Mouse (Mus musculus): ENCODE measurements around the gene Ppfibp1. TPM values are rescaled to one million over a fixed set of nuclear protein-coding genes. Genes with fewer than 3 reads are reported as not detected.

Gene Ppfibp1
- total RNA-seq, 2 experiments from 2014 or later: 80.7 to 89.8 TPM

GRCm38 (mm10) chr6:146949682-146950453 is 61.6 kb downstream of the Ppfibp1 start:
- intact Hi-C loops (cut with DNase I): no loop called here
- no peak for DNase-seq

- intact Hi-C loops (cut with DNase I): no loop called here
Observed at GRCm38 (mm10) chr6:146950454-146950832, 62.2 kb downstream of the Ppfibp1 start.

GRCm38 (mm10) chr6:146954258-146954657 is 66.0 kb downstream of the Ppfibp1 start, which contains the start of gene 1700034J05Rik:
TSS of gene 1700034J05Rik (minus strand) at chr6:146954422.
- intact Hi-C loops (cut with DNase I): no loop called here
- no peak for DNase-seq

More at GRCm38 (mm10) chr6:146950454-146950832, 62.2 kb downstream of the Ppfibp1 start:
- DNase-seq: no peak

DNA sequence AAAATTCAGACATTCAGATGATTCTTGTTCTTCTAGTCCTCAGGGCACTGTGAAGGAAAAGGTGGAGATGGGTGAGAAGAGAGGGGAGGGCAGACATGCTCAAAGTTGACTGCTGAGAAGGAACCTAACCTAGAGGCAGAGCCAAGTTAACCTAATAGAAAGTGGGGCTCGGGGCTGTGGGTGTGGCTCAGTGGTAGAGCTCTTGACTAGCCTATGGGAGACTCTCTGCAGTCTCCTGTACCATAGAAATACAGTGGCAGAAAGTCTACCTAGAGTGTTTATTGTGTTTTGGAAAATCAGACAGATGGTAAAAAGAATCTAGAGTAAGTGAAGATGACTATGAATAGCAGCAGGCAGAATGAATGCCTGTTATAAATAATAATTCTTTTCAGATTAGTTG is 67.2 kb downstream of the Ppfibp1 start:
- DNase-seq: no peak
- intact Hi-C loops (cut with DNase I): no loop called here

DNA sequence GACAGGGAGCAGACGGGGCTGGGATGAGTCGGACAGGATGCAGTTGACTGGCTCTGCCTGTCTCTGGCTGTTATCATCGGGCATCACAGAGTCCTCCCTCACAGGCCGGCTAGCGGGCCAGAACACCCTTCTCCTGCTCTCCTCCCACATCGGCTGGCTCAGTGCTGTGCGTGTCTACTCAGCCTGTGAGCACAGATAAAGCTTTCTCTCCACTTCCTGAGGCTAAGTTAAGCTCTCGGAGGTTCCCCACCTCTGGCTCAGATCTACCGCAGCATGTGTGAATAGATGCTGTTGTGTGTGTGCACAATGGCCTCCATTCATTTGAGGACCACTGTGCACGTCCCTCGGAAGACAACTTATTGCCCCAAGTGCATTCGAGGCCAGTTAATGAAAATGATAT is 67.6 kb downstream of the Ppfibp1 start:
- intact Hi-C loops (cut with DNase I): no loop called here
- no peak for DNase-seq

DNA sequence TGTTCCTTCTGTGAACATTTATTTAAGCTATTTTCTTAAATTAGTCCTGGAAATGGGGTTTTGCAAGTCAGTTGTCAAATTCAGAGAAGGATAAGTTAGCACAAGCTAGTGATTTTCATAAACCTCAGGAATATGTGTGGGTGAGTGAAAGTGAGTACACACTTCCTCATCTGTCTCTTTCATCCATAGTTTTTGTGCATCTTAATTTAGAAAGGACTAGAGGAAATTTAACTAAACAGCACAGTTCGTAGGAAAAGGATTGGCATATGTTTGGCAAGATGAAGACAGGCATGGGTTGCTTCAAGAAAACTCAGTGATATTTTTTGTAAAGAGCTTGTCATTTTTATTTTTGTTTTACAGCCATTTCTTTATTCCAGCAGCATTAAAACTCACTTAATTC is 68.7 kb downstream of the Ppfibp1 start:
- intact Hi-C loops (cut with DNase I): no loop called here
- no peak for DNase-seq

DNA sequence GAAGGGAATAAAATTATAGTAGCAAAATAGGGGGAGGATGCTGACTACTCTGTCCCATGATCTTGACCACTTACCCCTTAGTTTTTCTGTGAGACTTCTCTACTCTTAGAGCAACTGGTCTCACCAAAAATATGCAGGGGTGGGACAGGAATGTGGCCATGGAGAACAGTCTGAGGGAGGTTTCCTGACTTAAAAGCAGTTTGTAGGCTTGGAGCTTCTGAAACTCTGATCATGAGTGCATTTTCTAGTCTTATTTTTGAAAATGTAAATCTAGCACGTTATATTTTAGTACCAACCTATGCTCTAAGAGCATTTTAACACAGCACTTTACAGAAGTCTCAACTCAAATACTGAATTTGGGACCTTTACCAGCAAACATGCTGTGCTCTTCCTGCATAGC is 70.4 kb downstream of the Ppfibp1 start:
- intact Hi-C loops (cut with DNase I): no loop called here
- DNase-seq: no peak

GRCm38 (mm10) chr6:146959908-146960680 is 71.8 kb downstream of the Ppfibp1 start:
- no peak for DNase-seq
- intact Hi-C loops (cut with DNase I): loop anchor here (2.0 to 5.0 kb wide), 2 partner anchors 73 to 125 kb away; partner anchors contain the start of gene Ppfibp1

- peak; percentile 34 to 40 for DNase-seq
- intact Hi-C loops (cut with DNase I): loop anchor here (2.0 to 5.0 kb wide), 2 partner anchors 74 to 126 kb away; partner anchors contain the start of gene Ppfibp1
Observed at GRCm38 (mm10) chr6:146960956-146961355, 72.7 kb downstream of the Ppfibp1 start.

GRCm38 (mm10) chr6:146961832-146962481 is 73.7 kb downstream of the Ppfibp1 start:
- intact Hi-C loops (cut with DNase I): loop anchor here (2.0 to 5.0 kb wide), 2 partner anchors 75 to 127 kb away; partner anchors contain the start of gene Ppfibp1
- DNase-seq: peak in 1 of 2 experiments; percentile 30

- intact Hi-C loops (cut with DNase I): loop anchor here (5.0 kb wide), 1 partner anchor 76 kb away; the partner anchor contains the start of gene Ppfibp1
- DNase-seq: no peak
Observed at GRCm38 (mm10) chr6:146963396-146964150, 75.3 kb downstream of the Ppfibp1 start.

DNA sequence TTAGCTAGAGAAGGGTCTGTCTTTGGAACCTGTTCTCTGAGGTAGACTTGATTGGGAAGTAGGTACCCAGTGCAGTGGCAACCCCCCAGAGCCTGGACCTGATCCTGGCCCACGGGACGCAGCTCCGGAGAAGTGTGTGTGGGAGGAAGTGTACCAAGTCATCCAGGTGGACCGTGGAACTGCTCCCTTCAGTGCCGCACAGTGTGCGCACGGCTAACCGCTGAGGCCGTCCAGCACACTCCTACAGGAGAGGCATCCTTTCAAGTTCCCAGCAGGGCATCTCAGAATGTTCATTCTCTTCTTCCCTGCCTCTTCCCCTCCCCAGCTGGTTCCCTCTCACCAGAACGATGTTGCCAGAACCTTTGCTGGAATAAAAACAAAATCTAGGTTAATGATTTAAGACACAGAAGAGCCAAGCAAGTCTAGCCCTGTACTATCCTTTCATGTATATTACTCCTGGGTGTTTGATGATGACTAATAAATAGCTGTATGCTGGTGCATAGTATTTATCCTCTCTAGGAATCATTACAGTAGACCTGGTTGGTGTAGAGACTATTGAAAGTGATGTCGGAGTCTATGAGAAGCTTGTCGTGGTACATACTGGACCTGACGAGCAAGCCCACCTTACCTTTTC is 77.0 kb downstream of the Ppfibp1 start:
- intact Hi-C loops (cut with DNase I): no loop called here
- no peak for DNase-seq

- DNase-seq: no peak
- intact Hi-C loops (cut with DNase I): no loop called here
Observed at GRCm38 (mm10) chr6:146966446-146967019, 78.2 kb downstream of the Ppfibp1 start.

DNA sequence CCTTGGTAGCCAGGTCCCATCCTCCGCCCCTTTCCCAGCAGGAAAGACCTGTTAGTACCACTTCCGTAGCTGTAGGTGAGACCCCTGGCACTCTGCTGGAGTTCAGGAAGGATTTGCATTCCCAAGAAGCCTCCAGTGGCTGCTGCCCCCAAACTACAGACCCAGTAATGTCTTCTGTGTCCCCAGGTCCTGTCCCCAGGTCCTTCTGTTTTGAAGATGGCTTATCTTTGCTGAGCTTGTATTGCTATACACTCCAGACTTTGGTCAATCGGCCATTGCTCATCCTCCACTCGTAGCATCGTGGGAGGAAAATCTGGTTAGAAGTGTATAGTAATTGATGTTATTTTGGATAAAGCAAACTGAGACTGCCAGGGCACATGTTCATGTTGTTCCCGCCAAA is 79.5 kb downstream of the Ppfibp1 start:
- no peak for DNase-seq
- intact Hi-C loops (cut with DNase I): no loop called here

GRCm38 (mm10) chr6:146970811-146971210 is 82.5 kb downstream of the Ppfibp1 start:
- no peak for DNase-seq
- intact Hi-C loops (cut with DNase I): no loop called here

DNA sequence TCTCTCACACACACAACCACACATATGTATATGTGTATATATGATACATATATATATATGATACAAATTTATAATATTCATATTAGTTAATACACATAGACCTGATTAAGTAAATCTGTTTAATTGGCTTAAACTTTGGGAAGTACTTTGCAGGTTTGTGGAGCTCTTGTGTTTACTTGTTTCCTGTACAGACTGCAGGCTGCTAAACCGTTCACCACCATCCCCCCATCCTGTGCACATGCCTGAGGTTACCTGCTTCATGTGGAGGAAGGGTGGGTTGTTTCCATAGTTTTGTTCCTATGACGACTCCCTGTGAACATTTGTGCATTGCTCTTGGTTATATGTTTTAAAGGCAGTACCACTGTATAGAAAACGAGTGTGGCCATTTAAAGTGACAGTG is 83.1 kb downstream of the Ppfibp1 start:
- intact Hi-C loops (cut with DNase I): no loop called here
- DNase-seq: no peak

DNA sequence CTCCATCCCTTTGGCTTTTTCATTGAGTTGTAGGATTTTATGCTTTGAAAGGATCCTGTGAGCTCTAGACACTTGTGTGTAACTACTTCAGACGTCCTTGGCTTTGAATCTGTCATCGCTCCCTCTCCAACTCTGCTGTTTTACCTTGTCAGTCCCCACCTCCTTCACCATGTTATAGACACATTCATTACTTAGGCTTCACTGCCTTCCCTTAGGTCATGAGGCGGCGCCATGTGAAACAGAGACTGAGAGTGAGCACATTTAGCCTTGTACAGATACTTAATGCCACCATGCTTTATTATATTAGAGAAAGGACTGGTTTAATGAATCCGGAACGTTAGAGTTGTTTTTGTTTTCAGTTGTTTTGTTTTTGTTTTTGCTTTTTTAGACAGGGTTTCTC is 83.7 kb downstream of the Ppfibp1 start:
- DNase-seq: no peak
- intact Hi-C loops (cut with DNase I): no loop called here

DNA sequence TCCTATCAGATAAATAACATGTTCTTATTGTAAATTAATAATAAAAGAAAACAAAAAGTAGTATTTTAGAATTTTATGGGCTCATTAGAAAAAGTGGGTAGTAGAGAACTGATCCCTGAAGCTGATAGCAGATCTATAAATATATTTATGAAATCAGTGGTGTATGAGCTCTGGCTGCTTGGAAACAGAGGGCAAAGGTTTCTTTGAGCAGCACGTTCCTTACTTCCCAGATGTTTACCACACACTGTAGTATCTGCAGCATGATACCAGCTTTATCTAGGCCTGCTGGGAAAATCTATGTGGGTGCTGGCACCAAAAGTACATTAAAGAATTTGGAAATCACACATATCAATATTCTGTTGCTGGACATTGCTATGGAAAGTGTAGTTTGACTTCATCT is 84.5 kb downstream of the Ppfibp1 start:
- intact Hi-C loops (cut with DNase I): no loop called here
- DNase-seq: no peak

- intact Hi-C loops (cut with DNase I): no loop called here
- no peak for DNase-seq
Observed at GRCm38 (mm10) chr6:146973406-146973805, 85.1 kb downstream of the Ppfibp1 start.
